28 mouse cellular contexts compared by ENCODE assay signal in the genomic region with DNA sequence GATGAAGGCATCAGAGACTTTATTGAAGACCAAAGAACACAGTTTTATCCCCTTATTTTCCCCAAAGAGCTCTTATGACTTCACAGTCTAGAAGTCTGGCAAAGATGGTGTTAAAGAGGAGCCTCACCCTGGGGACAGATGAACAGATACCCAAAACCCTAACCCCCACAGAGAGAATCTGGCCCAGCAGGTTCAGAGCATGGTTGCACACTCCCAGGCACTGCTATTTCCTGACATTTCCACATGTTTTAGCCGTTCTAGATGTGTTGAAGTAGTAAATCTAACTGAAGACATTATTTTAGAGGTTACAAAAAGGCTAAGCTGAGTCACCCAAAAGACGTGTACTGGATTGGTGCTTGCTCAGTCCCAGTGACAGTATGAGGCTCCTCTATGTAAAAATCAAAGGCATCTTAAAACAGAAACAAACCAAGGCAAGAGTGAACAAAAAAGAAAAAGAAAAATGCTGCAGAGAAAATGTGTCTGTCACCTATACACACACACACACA.
DNase-seq lines count a peak whose midpoint lies in the region; ATAC-seq and TF ChIP-seq lines count a peak whose summit lies in the region.
"Had no signal": no experiment of that assay in that cellular context is flagged by ENCODE, and none has a peak within 500 bp of the region (broad histone marks: within the 10 kb centered on the region; RNA-seq: fewer than 3 reads in every experiment).

No protein-coding gene starts in this region.

- no peak for TF ChIP-seq POLR2A in thymus, adult 2 months (IDR thresholded peaks at IDR 0.05; ENCODE audit: control insufficient read depth, extremely low read depth, insufficient read depth, low read length, poor library complexity)

- 61% methylated on average over 2 of the region's 2 CpGs for WGBS in thymus, adult 2 months

- no peak overlapping the region for H3K4me3 ChIP-seq in thymus, adult 2 months (ENCODE audit: control insufficient read depth, insufficient read depth, low read length)
- H3K4me3 ChIP-seq: embryonic facial prominence, embryonic 12.5 days; erythroblast, embryonic 14.5 days; forebrain, embryonic 12.5 days; forebrain, embryonic 15.5 days; heart, embryonic 12.5 days; heart, embryonic 15.5 days had no signal

- intact Hi-C loops in heart, postnatal 36 days (cut with DNase I): no loop called here

- H3K27me3 ChIP-seq in thymus, adult 2 months (ENCODE audit: control insufficient read depth, insufficient read depth, low read length): no peaks in the 10 kb centered on the region
- H3K27me3 ChIP-seq: embryonic facial prominence, embryonic 12.5 days; forebrain, embryonic 12.5 days; forebrain, embryonic 15.5 days; heart, embryonic 12.5 days; heart, embryonic 15.5 days had no signal

- peak; percentile 18 for DNase-seq in adrenal gland, adult 2 months
- DNase-seq in adrenal gland, adult 18-20 months (ENCODE audit: low spot score in 2 of 2): no peak
- peak; percentile 24 for DNase-seq in heart, adult 11 months
- DNase-seq in heart, postnatal 36 days: no peak
- peak; percentile 69 for DNase-seq in 3T3-L1 (ENCODE audit: low read depth, low spot score)
- DNase-seq in thymus, adult 2 months: no peak
- no peak for DNase-seq in frontal cortex, adult 2 months (ENCODE audit: extremely low spot score in 1 of 2, low spot score in 1 of 2)
- DNase-seq: B cell, adult 2 months; cerebellum, adult 18-20 months; cerebellum, adult 9-10 months; cerebellum, postnatal 14 days; gastrocnemius, postnatal 10 days; gastrocnemius, postnatal 36 days; heart, adult 18-20 months; heart, postnatal 10 days; heart, postnatal 4 days had no signal

- 0 out of 2 replicates have a peak, but pooled peaks have one; percentile 16 for ATAC-seq in granulocyte monocyte progenitor cell, adult 5-6 weeks (replicated peaks; ENCODE audit: poor library complexity, severe bottlenecking)
- ATAC-seq: forebrain, embryonic 15.5 days; hindbrain, postnatal 0 days; inflammation-experienced regulatory T-cells, adult 6 months; intestine, embryonic 16.5 days had no signal

- H3K27ac ChIP-seq in thymus, adult 2 months (ENCODE audit: control insufficient read depth, insufficient read depth, low read length): no peak overlapping the region
- H3K27ac ChIP-seq: embryonic facial prominence, embryonic 12.5 days; forebrain, embryonic 12.5 days; forebrain, embryonic 15.5 days; heart, embryonic 15.5 days; hindbrain, embryonic 14.5 days; hindbrain, postnatal 0 days had no signal

- H3K4me1 ChIP-seq in thymus, adult 2 months (replicated peaks; ENCODE audit: control insufficient read depth, insufficient read depth, low read length): no peaks in the 10 kb centered on the region
- H3K4me1 ChIP-seq: embryonic facial prominence, embryonic 12.5 days; forebrain, embryonic 12.5 days; forebrain, embryonic 15.5 days; heart, embryonic 15.5 days had no signal

- no peaks in the 10 kb centered on the region for H3K36me3 ChIP-seq in thymus, adult 2 months (ENCODE audit: control insufficient read depth, insufficient read depth, low read length)
- H3K36me3 ChIP-seq: embryonic facial prominence, embryonic 12.5 days; forebrain, embryonic 12.5 days; forebrain, embryonic 15.5 days; G1E; heart, embryonic 12.5 days; heart, embryonic 15.5 days had no signal

- no peak for TF ChIP-seq CTCF in thymus, adult 2 months (IDR thresholded peaks at IDR 0.05; ENCODE audit: borderline replicate concordance, control insufficient read depth, extremely low read depth, insufficient read depth, low read length, poor library complexity)

Comparison
In these comparisons a context has a peak if more than half of its experiments do, and no peak if none do; other contexts are left out.
1. DNase-seq: peak in adrenal gland, adult 2 months (single experiment), heart, adult 11 months (single experiment) and 3T3-L1 (single experiment); none in adrenal gland, adult 18-20 months (0 of 2), heart, postnatal 36 days (0 of 2), thymus, adult 2 months (single experiment) and frontal cortex, adult 2 months (0 of 2).